Mouse (Mus musculus): Measurements from ENCODE around the gene Ric8b.

Ric8b gene

DNA sequence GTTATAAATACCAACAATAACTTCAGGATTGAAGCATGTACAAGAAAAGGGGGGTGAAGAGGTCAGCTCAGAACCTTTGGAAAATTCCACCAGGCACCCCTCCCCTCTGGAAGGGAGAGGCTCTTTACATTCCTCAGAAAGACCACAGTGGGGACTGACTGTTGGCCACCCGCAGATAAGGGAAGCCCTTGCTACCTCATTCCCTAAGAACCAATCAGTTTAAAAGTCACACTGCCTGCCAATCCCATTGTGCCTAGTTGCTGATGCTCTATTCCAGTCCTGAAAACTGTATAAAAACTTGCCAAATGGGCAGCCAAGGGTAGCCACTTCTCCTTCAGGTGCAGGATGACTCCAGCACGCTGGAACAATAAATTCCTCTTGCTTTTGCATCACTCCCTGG, 137.5 kb downstream of the Ric8b start:
- DNase-seq (ENCODE audit: low read depth): no peak
